Mouse (Mus musculus): ENCODE measurements at regions not wholly inside any gene's neighbourhood (a gene's known extent, or its start where the extent isn't known, plus 50 kb on each side); places are given as distances from the start of the nearest gene placed in this dataset.

- DNase-seq (ENCODE audit: low spot score in 2 of 2): no peak
These were observed 266.5 kb downstream of the Gm5447 start for GRCm38 (mm10) chr13:31240546-31240945.

GRCm38 (mm10) chr13:31248996-31249395 is 275.0 kb downstream of the Gm5447 start:
- no peak for DNase-seq (ENCODE audit: low spot score in 2 of 2)

GRCm38 (mm10) chr13:31249525-31249924 is 275.5 kb downstream of the Gm5447 start:
- DNase-seq (ENCODE audit: low spot score in 2 of 2): peak in 1 of 2 experiments; percentile 3

GRCm38 (mm10) chr13:31254016-31254415 is 280.0 kb downstream of the Gm5447 start:
- DNase-seq (ENCODE audit: low spot score in 2 of 2): no peak

GRCm38 (mm10) chr13:31254744-31255143 is 280.7 kb downstream of the Gm5447 start:
- no peak for DNase-seq (ENCODE audit: low spot score in 2 of 2)

GRCm38 (mm10) chr13:31255506-31255905 is 281.5 kb downstream of the Gm5447 start:
- DNase-seq (ENCODE audit: low spot score in 2 of 2): no peak

- DNase-seq (ENCODE audit: low spot score in 2 of 2): no peak
These were observed 288.1 kb upstream of the Foxq1 start for GRCm38 (mm10) chr13:31267865-31268264.

- no peak for DNase-seq (ENCODE audit: low spot score in 2 of 2)
These were observed 279.8 kb upstream of the Foxq1 start for GRCm38 (mm10) chr13:31276005-31276644.

GRCm38 (mm10) chr13:31290630-31291029 is 265.3 kb upstream of the Foxq1 start:
- no peak for DNase-seq (ENCODE audit: low spot score in 2 of 2)

GRCm38 (mm10) chr13:31292584-31293387 is 263.1 kb upstream of the Foxq1 start:
- DNase-seq (ENCODE audit: low spot score in 2 of 2): no peak

GRCm38 (mm10) chr13:31294011-31294410 is 261.9 kb upstream of the Foxq1 start:
- no peak for DNase-seq (ENCODE audit: low spot score in 2 of 2)

GRCm38 (mm10) chr13:31303194-31303593 is 252.7 kb upstream of the Foxq1 start:
- no peak for DNase-seq (ENCODE audit: low spot score in 2 of 2)

- no peak for DNase-seq (ENCODE audit: low spot score in 2 of 2)
These were observed 251.6 kb upstream of the Foxq1 start for GRCm38 (mm10) chr13:31304286-31304865.

- no peak for DNase-seq (ENCODE audit: low spot score in 2 of 2)
These were observed 246.8 kb upstream of the Foxq1 start for GRCm38 (mm10) chr13:31309083-31309621.

- no peak for DNase-seq (ENCODE audit: low spot score in 2 of 2)
These were observed 243.2 kb upstream of the Foxq1 start for GRCm38 (mm10) chr13:31312772-31313171.

GRCm38 (mm10) chr13:31313821-31314220 is 242.1 kb upstream of the Foxq1 start:
- DNase-seq (ENCODE audit: low spot score in 2 of 2): no peak

GRCm38 (mm10) chr13:31317066-31317465 is 238.9 kb upstream of the Foxq1 start:
- DNase-seq (ENCODE audit: low spot score in 2 of 2): no peak

- no peak for DNase-seq (ENCODE audit: low spot score in 2 of 2)
These were observed 237.9 kb upstream of the Foxq1 start for GRCm38 (mm10) chr13:31318008-31318407.

- DNase-seq (ENCODE audit: low spot score in 2 of 2): no peak
These were observed 234.5 kb upstream of the Foxq1 start for GRCm38 (mm10) chr13:31321411-31321810.

GRCm38 (mm10) chr13:31326269-31326851 is 229.6 kb upstream of the Foxq1 start:
- no peak for DNase-seq (ENCODE audit: low spot score in 2 of 2)

- no peak for DNase-seq (ENCODE audit: low spot score in 2 of 2)
These were observed 228.4 kb upstream of the Foxq1 start for GRCm38 (mm10) chr13:31327511-31327951.

GRCm38 (mm10) chr13:31328756-31329155 is 227.2 kb upstream of the Foxq1 start:
- no peak for DNase-seq (ENCODE audit: low spot score in 2 of 2)

Measured in right cerebral cortex, postnatal 36 days (tissue).